Mouse (Mus musculus) mature B cell (primary cell): ENCODE measurements around the gene Opn4.

Experiments used
- in situ Hi-C: fragments of 300-500 bp; cut with MboI; formaldehyde crosslinking; loops from 2 replicates; pipeline ENCODE4 v1.14.3; 2019

The Opn4 gene

DNA sequence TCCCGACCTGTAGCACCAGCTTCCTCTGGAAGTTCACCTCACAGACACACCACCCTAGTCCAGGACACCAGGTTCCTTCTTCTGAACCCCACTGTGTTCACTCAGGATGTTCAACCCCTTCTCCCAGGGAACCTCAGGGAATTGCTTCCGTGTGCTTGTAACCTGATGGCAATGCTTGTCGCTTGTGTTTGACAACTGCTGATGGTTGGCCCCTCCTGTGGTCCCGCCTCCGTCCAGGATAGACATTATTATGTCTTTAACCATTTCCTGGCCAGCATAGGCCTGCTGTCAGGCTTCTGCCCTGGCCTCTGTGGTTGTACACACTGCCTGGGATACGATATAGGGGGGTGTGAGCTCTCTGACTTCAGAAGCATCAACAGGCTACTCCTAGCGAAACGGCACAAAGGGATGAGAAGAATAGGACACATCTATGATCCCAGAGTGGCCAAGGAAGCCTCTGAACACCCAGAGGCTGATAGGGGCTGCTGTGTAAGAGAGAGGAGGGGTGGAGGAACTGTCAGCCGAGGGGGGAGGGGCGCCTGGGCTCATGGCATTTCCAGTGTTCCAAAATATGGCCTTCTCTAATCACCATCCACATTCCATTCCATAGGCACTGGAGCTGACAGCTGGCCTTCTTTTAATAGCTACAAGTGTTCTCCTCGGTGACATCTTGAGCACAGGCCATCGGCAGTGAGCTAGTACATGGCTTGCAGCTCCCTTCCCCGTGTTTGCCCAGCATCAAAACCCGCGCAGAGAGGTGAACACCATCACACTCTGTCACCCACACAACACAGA, 8.0 kb downstream of the Opn4 start:
- in situ Hi-C loops: no loop called here

DNA sequence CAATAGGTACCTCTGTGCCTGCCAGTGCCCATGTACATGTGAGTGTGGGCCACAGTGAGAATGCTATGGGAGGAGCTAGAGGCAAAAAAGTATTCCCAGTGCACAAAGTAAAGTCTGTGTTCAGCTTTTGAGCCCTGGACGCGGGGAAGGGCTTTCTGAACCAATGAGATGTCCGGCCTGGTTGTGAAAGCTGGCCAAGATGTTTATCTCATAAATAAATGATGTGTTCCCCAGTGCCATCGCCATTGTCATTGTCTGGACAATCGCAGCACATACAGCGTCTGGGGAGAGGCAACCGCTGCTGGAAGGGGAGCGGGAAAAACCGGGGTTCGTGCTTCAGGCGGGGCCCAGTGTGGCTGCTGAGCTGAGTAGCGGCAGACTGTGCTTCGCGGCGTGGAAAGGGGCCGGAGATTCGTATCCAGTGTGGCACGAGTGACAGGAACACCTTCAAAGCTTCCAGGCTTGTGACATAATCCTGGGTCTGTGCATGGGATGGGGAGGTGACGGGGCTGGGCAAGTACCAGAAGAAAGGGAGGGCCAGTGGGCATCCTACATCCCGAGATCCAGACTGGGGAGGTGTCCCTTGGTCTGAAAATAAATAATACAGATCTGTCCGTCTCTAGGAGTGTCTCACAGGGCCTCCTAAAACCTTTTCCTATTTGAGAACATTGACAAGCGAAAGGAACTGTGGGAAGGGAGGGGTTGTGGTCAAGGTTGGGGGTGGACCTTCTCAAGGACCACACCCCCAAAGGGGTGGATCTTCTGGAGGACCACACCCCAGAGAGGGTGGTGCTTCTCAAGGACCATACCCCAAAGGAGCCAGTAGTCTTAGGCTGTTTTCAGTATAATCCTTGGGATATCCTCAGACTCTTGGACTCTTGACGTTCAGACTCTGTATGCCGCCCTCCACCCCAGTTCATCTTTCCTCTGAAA, 8.9 kb downstream of the Opn4 start:
- in situ Hi-C loops: no loop called here

DNA sequence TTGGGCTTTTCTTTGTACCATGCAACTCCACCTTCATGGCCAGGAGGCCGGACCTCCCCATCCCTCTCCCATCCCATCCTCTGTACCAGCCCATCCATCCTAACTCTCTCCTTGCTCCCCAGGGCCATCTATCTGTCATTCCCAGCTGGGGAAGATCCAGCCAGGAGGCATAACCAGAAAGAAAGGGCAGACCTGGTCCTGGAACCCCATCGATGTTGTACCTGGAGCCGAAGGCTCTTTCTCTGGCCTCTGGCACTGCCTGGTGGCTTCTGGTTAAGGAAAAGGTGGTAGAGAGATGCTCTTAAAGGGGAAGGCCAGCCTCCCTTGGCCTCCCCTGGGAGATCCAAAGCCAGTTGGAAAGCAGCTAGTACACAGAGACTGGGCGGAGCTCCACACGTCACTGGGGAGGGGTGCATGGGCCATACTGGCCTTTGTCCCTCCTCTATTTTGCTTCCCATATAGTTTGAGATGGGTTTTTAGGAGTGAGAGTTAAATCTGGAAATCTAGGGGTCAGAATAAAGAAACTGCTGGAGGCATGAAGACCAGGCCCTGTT, 9.8 kb downstream of the Opn4 start:
- in situ Hi-C loops: no loop called here

DNA sequence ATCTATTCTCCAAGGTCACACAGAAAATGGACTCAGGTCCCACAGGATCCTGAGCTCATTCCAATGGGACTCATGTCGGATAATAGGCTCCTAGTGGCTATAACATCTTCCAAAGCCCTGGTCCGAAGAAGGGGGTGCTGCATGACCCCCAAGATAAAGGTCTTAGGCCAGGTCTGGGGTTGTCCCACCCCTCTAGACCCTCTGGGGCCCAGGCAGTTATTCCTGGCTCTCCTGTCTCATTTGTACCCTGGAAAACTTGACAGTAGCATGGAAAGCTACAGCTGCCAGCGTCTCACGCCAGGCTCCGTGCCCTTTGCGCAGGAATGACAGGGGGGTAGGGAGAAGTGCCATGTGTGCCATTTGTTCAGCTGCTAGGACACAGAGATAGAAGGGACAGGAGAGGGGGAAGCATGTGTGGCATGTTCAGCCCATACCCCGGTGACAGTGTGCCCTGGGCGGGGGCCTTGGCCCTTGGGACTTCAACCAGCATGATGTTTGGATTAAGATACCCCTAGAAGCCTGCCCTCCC, 10.7 kb downstream of the Opn4 start:
- in situ Hi-C loops: no loop called here

DNA sequence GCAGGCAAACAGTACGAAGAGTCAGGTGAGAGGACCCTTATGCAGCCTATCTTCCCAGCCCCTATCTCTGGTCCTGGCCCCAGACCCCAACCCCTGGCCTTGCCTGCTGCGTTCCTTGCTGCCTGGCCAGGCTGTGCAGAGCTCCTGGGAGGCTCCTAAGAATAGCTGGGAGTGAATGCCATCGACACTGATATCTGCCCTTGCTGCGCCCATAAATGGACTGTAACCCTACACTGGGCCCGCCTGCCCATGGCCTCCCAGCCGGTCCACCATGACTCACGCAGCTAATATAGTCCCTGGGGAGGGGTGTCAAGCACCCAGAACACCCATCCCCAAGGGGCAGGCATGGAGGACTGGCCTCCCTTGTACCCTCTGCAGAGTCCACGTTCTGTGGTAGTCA, 11.4 kb downstream of the Opn4 start, which contains the start of gene Ldb3:
Ldb3 (minus strand) TSS at position 185 of the 400 bp plus-strand sequence.
- in situ Hi-C loops: no loop called here

DNA sequence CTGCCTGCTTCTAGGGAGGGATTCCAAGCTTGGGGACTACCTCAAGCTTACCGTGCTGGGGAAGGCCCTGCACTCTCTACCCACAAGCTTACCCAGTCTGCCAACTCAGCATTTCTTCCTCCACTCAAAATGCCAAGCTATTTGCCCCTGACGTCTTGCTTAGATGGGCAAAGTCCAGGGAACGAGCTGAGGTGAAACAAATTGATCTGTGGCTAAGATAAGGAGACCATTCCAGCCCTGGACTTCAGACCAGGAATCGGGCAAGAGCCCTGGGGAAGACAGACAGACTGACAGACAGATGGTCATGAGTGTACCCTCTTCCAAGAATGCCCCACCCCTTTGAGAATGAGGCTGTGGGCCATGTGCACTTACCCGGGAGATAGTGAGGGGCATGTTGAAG, 11.9 kb downstream of the Opn4 start:
- in situ Hi-C loops: no loop called here

DNA sequence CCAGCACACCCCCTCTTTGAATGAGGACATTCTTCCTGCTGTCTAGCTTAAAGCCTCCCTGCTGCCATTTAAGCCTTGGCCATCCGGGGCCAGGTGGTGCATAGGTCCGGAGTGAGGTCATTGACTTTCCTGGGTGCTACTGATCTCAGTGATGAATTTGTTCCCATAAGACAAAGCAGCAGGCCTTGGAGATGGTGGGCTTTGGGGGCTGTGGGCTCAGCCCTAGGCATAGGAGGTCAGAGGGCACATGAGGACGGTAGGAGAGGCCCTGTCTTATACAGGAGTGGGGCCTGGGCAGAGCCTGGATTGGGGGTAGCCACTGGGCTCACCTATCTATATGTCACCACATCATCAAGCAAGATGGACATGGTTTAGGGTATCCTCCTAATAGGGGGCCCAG, 13.1 kb downstream of the Opn4 start:
- in situ Hi-C loops: no loop called here

DNA sequence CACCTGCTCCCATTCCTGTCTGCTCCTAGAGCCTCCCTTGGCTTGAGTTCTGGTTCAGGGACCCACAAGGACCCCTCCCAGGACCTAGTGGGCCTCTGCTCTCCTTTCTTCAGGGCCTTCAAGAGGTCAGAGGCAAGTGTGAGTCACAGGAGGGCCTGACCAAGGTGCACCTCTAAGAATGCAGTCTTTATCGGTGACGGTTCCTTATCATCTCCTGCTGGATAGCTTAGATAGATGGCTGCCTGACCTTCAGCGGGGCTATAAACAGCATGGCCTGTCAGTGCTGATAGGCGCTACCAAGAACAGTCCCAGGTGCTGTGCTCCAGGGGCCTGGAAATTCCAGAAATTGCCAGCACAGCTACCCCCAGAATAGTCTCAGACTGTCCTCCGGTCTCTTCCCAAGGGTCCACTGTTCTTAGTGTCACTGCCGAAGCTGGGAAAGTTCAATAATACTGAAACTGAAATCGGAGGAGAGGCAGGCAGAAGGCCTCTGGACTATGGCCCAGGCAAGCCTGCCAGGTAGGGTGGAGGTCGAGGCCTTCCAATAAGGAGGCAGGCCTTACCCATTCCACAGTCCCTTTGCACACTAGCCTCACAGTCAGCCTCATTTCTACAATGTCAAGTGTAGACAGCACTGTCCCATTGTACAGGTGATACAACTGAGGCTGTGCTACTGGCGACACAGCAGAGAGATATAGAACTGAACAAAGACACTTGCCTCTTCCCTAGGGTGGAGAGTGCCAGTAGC, 14.4 kb downstream of the Opn4 start:
- in situ Hi-C loops: no loop called here

DNA sequence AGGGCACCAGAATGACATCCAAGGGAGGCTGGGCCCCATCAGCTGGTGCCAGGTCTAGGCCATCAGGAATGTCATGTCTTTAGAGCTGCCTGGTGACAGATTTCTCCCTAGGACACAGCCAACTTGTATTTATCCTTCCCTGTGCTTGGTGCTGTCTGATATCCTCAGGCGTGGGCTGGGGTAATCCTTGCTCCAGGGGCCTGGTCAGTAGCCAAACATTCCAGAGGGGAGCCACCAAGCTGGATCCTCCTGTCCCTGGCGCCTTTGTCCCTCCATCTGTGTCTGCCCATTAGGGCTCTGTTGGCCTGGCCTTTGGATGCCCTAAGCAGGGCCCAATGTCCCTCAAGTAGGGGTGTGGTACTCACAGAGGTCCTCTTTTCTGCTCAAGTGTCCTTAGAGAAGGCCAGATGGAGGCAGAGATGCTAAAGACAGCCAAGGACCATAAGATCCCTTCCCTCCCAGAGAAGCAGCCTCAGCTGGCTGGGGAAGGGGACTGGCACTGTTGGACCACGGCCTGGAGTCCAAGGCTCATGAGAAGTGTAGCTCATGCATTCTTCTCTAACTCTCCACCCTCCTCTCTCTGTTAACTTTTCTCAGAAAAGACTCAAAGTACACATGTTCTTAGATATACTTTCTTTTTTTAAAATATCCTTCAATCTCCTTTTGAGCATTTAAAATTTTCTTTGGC, 17.1 kb downstream of the Opn4 start:
- in situ Hi-C loops: no loop called here

DNA sequence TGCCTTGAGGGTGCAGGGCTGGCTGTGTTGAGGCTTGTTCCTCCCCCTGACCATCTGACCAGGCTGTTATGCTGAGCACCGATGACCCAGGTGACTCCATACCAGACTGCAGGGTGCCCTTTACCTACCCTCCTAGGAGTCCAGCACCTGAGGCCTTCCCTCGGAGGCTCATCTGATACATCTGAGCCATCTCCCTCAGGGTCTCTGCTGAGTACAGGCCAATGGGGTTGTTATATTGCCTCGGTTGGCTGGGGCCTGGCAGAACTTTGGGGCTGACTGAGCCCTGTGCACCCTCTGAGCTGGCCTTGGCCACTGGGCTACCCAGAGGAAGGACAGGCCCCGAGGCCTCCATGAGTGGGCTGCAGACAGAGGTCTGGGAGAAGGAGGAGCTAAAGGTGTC, 23.1 kb downstream of the Opn4 start:
- in situ Hi-C loops: no loop called here

DNA sequence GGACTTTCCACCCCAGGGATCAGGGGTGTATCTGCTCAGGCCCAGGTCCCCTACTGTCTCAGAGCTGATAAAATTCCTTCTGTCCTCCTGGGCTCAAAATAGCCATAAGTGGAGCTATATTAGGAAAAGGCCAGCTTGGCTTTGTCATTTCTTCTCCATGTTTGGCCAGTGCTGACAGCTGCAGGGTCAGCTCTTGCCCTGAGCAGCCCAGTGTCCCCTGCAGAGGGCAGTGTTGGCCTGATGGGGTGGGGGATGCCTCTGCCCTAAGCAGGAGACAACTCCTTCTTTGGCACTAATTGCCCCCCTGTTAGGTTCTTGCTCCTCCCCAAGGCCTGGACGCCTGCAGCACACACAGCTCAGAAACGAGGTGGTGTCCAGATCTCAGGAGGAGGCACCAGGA, 25.9 kb downstream of the Opn4 start:
- in situ Hi-C loops: no loop called here

DNA sequence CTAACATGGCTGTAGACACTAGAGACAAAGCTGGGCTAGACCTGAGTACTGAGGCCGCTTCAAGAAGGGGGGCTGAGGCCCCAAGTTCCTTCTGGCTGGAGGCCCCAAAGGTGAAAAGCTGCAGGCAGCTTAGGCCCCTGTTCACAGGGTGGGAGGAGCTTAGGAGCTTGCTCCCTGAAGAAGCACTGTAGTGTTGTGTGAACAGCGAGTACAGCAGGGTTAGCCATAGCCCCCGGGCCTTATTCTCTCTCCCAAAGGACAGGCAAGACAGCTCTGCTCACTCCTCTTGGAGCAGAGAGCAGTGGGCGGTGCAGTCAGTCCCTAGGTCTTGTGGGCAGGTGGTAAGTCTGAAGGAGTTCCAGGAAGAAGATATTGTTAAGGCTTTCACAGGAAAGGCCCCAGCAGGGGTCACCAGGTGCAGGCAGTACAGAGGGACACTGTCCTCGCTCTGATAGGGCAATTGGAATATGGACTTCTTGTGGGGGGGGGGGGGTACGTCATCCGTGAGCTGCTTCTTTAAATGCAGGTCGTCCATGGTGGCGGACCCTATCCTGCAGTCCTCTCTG, 26.5 kb downstream of the Opn4 start:
- in situ Hi-C loops: no loop called here

DNA sequence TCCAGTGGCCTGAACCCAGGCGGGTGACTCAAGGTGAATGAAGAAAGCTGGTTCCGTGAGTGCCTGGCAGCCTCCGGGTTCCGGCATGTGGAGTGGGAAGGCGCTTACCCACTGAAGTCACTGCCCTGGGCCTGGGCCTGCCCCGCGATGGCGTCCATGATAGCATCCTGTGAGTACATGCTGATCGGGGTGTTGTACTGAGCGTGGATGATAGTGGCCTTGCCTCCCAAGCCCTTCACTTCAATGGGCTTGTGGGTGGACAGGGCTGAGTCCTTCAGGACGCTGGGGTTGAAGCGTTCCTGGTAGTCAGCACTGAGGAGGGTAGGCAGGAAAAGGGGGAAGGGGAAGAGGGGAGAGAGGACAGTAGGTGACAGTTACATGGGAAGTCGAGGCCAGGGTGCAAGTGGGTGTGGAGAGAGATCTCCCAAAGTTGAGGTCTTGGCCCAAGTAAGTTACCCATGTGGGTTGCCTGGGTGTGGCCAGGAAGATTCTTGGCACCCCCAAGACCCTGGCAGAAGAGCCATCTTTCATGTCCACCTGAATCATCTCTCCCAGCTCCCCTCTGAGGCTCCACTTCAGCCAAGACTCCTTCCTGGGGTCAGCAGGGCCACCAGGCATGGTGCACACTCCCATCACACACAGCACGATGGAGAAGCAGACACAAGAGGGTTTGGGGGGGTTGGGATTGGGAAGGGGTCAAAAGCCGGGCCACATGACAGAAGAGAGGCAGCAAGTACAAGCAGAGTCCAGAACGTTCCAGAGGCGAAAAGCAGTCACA, 28.1 kb downstream of the Opn4 start:
- in situ Hi-C loops: no loop called here

DNA sequence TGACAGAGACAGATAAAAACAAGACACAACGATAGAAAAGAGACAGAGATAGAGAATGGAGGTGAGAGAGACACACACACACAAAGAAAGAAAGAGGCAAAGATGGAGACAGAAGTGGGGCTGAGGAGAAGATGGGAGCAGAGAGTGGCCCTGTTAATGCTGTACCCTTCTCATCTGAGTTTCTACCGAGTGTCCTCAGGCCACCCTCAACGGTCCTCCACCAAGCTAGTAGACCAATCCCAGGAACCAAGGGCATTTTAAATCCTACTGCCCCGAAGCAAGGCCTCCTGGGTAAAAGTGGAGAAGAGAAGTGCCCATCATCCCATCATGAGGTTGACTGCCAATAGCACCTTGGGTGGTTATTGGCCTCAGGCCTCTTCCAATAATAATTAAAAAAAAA, 29.0 kb downstream of the Opn4 start:
- in situ Hi-C loops: no loop called here

DNA sequence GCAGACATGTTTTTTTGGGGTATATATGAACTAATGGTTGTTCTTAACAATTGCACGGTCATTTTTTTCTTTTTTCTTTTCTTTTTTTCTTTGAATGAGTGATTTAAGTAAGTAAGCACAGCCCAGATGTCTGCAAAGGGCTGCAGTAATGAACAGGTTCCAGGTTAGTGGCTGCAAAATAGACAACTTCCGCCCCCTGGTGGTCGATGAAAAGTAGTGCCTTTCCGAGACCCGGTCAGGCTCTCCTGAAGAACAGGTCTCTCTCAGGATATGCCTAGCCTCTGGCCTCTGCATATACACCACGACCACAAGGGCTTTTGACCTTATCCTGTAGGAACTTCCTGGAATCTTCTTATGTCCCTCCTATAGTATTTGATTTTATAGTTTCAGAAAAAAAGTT, 29.6 kb downstream of the Opn4 start:
- in situ Hi-C loops: no loop called here

DNA sequence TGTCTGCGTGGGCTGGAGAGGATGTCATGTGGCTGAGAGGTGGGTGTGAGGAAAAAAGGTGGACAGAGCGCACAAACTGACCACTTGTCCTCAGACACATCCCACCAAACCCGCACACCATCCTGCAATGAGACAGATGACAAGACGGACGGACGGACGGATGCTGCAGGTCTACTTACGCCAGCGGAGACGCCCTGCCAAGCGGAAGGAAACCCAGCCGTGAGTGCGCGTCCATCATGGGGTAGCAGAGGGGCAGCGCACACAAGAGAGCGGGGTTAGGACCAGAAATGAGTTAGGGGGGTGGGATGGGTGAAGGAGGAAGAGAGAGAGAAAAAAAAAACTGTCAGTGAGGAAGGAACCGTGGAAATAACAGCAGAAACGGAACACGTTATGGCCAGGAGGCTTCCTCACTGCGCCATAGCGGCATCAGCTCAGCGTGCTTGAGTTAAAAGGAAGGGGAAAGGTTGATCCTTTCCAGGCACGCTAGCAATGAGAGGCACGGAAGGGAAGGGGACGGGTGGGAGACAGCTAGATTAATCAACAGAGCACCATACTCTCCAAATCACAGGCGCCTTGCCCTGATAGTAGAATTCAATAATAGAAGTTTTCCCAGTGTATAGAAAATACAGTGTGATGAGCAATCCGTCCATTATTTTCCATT, 30.3 kb downstream of the Opn4 start:
- in situ Hi-C loops: no loop called here

DNA sequence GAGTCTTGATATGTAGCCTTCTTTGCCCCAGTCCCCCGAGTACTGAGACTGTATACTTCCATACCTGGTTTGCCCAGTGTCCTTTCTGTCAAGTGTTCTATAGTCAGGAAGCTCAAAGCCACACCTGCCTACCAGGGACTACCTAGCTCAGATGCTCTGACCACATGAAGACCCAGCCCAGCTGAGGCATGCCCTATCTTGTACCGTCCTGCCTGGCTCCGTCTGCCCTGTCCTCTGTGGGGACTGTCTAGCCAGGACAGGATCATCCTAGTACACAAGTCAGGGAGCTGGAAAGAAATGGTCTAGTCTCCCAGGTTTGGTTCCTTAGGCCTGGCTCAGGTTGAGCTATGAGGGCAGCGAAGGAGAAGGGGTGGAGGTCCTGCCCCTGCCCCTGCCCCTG, 31.3 kb downstream of the Opn4 start:
- in situ Hi-C loops: no loop called here

DNA sequence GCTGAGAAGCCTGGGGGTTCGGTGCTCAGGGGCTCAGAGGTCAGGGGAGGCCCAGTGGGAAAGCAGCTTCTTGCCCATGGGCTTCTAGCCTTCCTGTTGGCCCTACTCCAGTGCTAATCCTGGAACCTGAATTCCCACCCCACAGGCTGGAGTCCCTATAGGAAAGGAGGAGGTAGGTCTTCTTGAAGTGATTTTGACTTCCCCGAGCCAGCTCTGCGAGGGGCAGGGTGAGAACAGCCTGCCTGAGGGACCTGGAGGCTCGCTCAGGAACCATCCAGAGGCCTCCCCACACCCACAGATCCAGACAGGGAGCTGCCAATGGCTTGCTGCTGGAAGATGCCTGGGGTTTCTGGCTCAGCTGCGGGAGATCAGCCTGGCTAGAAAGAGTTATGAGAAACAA, 32.2 kb downstream of the Opn4 start:
- in situ Hi-C loops: no loop called here

DNA sequence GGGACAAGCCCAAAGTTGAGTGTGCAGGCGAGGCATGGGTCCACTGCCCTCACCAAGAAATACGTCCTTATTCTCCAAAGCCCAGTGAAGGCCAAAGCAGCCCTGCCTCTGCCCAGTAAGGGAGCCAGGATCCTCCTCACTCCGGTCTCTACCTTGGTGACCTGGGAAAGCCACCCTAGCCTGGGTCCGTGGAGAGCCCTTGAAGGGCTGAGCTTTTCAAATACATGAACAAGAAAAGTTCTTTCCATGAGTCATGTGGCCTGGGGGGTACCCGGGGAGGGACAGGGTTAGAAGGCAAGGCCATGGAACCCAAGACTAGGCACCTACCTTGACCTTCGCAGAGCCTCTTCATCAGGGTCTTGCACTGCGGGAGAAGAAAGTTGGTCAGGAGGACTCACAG, 33.4 kb downstream of the Opn4 start:
- in situ Hi-C loops: no loop called here

DNA sequence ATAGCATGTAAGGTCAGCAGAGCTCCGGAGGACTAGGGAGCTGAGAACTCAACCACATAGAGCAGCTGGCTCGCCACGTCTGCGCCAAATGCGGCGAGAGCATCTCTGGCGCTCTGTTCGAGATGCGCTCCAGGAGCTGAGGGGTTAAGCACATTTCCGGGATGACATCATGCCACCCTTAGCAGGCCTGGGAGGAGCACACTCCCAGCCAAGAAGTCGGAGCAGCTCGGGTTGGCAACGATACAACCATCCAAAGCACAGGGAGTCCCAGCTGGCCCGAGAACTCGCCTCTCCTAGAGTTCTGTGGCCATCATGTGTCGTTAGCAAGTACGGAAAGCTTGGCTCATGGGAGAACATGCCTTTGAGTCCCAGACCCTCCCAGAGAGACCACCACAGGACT, 34.2 kb downstream of the Opn4 start:
- in situ Hi-C loops: no loop called here
